Mouse (Mus musculus): ENCODE results near the gene Cep126.

DNA sequence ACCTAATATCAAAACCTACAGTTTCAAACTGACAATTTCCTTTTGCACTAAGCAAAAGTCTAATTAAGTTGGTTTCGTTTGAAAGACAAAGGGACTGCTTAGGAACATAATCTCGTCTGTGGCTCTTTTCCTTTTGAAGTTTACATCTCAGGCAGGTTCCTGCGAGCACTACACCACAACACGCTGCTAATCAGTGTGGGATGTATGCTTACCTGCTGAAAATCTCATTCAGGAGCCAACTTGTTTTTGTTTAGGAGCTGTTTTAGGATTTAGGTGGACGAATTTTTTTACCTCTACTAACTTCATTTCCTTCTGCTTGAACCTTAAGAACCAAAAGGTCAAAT is 91.1 kb downstream of the Cep126 start:
- TF ChIP-seq CTCF (conservative IDR thresholded peaks at IDR 0.05; ENCODE audit: low read length) (no peak), POU5F1 (IDR thresholded peaks at IDR 0.05; ENCODE audit: borderline replicate concordance, low read length) (no peak), NANOG (IDR thresholded peaks at IDR 0.05; ENCODE audit: borderline replicate concordance, low read length) (no peak)
